Mouse (Mus musculus): ENCODE measurements around the gene Arpc5.
A peak's percentile ranks its signal among the peaks of the same experiment; 100 is the strongest.
"Not testable (repeated sequence)": the region's sequence is repeated elsewhere in the genome, so short reads cannot be mapped to it uniquely, and the experiment has no call there.

The Arpc5 gene

DNA sequence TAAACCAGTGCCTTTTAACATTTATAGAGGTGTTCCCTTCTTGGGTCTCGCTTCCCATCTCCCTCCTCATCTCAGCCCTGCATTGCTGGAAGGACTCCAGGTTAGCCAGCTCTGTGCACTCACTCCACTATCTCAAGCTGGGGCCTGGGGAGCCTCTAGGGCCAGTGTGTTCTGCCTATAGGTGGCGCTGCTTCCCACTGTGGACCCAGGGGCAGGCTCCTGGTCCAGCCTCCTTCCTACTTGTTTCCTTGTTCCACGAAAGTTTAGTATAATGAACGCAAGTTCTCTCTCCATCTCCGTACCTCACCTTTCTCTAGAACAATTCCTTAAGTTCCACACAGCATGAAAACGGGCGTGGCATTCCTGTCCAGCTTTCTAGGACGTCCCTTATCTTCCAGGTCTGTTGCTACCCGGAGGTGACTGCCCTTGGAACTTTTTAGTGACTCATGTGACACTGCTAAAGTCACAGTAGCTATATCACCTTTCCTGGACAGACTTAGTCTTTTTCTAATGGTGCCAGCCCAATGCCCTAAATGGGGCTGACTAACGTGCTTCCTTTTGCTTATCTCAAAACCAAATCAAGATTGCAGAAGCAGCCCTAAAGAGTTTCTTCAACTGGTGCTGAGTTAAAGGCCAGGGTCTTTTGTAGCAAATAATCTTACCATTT, 12.9 kb downstream of the Arpc5 start:
- DNase-seq (ENCODE audit: low spot score in 2 of 2): peak; percentile 16 to 35

DNA sequence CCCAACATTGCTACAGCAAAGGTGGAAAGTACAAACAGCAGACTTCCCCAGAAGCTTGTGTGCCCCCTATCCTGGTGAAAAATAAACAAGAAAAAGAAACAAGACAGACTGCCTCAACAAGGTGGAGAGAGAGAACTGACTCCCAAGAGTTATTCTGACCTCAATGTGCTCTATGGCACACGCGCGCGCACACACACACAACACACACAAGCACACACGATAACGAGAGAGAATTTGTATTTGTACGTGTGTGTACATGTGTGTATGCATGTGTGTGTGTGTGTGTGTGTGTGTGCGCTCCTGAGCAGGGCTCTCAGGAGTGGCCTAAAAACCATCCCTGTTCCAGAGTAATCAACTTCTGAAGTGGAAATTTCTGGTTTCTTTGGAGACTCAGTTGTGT, 18.3 kb downstream of the Arpc5 start:
- DNase-seq (ENCODE audit: low spot score in 2 of 2): no peak

DNA sequence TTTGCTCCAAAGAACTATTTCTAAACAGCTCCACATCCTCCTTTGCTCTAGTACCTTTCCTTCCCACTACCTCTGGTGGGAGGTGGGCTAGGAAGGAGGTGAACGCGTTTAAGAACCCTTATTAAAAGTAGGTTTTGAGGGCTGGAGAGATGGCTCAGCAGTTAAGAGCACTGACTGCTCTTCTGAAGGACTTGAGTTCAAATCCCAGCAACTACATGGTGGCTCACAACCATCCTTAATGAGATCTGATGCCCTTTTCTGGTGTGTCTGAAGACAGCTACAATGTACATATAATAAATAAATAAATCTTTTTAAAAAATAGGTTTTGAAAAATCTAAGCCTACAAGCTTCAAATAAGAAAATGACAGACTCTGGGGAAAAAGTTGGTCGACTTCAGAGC, 19.1 kb downstream of the Arpc5 start:
- DNase-seq (ENCODE audit: low spot score in 2 of 2): not testable (repeated sequence)

DNA sequence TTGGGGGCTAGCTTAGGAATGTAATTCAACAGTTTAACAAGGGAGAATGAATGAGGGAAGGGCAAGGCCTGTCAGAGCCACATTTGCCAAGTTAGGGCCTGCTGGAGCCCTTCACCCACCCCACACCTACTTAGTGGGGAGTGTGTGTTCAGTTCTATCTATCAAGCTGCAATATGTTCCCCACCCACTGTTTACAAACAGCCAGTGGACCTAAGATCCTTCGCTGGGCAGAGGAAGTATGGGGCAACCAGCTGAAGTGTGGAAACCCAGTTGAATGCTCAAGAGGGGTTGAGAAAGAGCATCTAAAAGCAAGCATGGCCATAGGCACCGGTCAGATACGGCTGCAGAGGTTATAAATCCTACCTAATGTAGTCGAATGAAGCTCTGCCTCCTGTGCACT, 20.6 kb downstream of the Arpc5 start:
- no peak for DNase-seq (ENCODE audit: low spot score in 2 of 2)

DNA sequence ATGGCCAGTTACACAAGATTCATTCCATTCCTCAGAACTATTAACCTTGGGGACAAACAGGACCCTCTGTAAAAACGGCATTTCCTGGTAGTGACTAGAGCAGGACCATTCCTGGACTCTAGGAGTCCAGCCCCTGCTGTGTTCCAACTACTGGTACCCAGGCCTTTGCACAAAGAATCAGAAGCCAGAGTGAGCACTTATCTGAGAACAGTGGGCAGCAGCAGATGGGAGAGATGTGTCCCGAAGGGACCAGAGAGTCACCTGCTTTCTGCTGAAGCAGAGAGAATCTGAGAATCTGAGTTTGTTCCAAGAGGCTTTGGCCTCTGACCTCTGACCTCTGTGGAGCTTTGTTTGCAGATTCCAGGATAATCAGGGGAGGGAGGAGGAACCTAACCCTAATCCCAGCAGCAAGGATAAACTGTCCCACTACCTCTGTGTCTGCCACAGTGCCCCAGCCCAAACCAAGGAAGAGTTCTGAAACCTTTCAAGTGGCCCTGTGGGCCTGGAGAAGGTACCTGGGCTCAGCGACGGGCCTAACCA, 21.8 kb downstream of the Arpc5 start:
- DNase-seq (ENCODE audit: low spot score in 2 of 2): no peak

DNA sequence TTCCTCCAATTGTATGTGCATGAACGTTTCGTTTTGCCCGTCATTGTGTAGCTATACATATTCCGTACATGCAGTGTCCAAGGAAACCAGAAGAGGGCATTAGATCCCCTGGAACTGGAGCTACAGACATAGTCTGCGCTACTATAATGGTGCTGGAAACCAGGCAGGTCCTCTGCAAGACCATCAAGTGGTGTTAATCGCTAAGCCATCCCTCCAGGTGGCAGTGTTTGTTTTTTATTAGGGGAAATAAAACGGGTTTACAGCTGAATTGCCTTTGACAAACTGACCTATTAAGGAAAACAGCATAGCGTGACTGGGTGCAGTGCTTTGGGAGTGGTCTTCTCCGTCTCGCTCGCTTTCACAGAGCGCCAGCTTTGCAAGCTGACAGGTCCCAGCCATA, 23.9 kb downstream of the Arpc5 start:
- no peak for DNase-seq (ENCODE audit: low spot score in 2 of 2)

DNA sequence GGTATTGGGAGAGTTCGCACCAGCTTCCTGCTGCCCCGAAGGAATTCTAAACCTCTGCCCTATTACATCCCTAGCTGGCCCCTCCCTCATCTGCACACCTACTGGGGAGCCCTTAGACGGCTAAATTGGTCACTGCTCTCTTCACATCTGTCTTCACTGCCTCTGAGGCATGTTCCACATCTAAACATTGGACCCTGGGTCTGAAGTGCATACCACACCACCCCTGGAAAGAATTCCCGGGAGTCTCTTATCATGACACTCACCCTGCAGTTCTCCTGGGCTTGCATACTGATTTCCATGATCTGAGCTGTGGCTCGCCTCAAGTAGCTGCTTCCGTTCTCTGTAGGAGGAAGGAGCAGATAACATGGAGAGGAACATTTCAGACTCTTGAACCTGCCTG, 24.5 kb downstream of the Arpc5 start:
- no peak for DNase-seq (ENCODE audit: low spot score in 2 of 2)

DNA sequence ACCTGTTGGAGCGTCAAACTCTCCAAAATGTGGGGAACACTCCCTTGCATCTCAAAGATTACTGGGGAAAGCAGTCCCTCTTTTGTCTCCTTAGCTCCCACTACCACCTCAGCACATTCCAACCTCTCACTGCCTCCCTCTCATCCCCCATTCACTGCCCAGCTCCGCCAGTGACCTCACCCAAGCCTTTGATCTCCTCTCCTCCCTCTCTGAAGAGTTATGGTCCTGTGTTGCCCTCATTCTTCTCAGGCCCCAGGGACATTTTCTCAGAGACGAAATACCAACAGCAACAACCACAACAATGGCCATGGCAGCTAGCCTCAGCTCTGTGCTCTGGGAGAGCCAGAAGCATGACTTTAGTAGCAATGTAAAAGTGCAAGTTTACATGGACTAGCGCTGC, 24.9 kb downstream of the Arpc5 start:
- DNase-seq (ENCODE audit: low spot score in 2 of 2): no peak

DNA sequence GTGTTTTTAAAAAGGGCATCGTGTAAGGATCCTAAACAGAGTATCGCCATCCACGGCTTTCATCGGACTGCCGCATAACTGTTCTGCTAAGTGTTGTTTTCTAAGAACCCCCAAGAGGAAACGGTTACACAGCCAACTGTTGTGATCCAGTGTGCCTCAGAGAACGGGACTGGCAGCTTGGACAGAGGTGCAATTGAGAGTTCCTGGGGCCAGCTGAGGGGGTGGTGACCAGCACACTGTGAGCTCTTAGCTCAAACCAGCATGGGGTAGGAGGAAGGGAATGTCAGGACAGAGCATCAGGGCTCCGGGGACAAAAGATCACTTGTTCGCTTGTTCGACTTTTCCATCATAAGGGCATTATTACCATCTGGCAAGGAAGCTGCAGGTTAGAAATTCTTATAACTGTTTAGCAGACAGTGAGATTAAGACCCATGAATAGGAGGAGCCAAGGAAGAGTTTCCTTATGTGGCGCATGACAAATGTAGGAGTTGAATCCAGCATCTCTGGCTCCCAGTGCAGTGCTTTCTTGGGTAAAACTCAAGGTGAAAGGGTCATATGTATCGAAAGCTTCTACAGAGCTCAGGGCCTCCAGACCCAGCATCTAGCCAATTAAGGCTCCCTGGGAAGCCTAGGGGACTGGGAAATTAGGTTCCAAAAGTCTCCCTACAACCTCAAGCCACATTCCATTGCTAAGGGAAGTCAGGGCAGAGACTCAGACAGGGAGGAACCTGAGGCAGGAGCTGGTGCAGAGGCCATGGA, 26.6 kb downstream of the Arpc5 start:
- no peak for DNase-seq (ENCODE audit: low spot score in 2 of 2)

DNA sequence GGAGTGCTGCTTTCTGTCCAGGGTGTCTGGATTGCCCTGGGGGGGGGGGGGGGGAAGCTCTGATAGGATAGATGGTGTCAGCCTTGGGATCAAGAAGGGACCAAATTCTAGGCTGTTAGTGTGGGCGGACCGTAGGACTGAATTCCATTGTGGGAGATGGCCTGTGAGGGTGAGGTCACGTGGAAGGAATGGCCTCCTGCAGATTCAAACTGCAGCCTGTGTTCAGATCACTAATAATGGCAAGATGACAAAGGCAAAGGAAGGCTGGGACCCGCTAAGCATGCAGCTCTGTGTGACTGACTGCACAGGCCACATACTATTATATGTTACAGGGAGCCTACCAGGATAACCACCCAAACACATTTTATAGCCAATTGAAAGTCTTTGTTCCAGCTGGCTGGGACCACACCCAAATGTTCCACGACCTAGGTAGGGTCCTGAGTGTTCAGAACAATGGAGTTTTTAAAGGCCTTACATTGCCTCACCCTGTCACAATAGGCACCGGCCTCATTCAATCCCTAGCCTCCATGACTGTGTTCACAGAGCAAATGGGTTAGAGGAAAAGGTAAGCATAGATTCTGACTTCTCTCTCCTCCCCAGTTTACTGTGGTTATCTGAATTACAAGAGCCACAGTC, 27.3 kb downstream of the Arpc5 start:
- DNase-seq (ENCODE audit: low spot score in 2 of 2): no peak

DNA sequence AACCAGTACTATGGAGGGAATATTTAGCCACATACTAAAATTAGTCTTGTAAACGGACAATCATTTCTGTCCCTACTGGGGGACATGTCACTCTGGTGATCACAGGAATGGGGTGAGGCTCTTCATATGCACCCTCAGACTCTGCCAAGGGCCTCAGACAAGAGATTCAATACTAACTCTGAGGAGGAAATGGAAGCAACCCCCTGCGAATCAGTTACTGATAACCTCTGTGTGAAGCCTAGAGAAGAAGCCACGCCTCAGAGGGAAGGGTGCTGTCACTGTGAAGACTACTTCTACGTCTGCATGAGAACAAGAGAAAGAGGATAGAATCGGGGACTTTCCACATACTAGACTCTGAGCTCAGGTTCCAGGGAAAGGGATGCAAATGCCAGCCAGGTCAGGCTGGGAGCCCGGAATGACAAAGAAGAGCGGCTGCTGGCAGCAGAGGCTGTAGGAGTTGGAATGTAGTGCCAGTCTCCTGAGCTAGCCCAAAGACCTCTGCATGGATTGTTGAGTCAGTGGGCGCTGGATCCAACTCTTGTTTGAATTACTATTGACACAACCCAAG, 29.4 kb downstream of the Arpc5 start:
- no peak for DNase-seq (ENCODE audit: low spot score in 2 of 2)

DNA sequence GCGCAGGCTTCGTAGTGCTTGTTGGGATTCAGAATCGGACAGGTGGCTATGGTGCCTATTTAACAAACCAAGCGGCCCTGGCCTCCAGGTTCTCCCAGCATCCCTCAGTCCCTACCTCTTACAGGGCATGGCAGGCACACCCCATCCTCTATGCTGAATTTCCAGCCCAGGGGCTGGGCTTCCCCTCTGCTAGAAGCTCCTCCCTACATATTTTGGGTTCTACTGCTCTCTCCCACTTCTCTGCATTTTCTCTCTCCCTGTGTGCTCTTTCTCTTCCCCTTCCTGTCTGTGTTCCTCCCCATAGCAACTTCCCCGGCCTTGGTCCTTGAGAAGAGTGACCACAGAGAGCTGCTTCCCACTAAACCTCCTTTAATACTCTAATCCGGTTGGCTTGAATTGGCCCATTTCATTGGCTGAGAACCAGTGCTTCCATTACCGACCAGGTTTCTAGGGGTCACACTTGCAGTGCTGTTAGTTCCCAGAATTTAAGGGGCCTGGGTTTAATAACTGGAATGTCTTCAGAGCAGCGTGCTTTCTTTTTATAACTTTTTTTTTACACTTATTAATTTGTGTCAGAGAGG, 30.4 kb downstream of the Arpc5 start:
- DNase-seq (ENCODE audit: low spot score in 2 of 2): no peak

DNA sequence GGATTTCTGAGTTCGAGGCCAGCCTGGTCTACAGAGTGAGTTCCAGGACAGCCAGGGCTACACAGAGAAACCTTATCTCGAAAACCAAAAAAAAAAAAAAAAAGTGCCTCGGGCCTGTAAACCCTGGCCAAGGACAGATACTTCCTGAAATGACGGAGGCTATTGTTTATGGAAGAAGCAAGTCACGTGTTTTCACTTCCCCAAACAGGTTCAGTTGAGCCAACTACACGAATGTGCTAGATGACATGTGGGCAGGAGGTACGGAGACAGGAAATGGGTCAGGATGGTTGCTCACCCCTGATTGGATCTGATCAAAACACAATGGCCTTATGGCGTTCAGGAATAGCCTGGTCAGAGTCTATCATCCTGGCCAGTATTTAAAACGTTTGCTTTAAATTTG, 31.8 kb downstream of the Arpc5 start:
- DNase-seq (ENCODE audit: low spot score in 2 of 2): no peak

DNA sequence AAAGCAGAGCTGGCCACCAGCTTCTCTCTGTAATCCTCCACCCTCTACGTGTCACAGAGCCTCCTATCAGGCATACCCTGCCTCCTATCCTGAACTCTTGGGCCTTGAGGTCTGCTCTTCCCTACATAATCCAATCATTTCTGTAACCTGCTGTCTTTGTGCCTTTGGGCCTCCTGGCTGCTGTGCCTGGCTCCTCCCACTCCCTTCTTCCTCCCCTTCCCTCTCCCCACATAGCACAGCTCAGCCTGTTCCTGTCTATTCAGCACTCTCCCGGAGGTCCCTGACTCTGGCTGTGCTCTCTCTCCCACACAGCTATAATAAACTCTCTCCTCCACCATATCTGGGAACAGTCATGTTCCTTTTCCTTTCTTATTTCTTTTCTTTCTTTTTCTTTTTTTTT, 33.6 kb downstream of the Arpc5 start, which contains the start of gene Ncf2:
Gene Ncf2, plus strand, starts transcription at position 298 of the 400 bp plus-strand sequence.
- DNase-seq (ENCODE audit: low spot score in 2 of 2): no peak

DNA sequence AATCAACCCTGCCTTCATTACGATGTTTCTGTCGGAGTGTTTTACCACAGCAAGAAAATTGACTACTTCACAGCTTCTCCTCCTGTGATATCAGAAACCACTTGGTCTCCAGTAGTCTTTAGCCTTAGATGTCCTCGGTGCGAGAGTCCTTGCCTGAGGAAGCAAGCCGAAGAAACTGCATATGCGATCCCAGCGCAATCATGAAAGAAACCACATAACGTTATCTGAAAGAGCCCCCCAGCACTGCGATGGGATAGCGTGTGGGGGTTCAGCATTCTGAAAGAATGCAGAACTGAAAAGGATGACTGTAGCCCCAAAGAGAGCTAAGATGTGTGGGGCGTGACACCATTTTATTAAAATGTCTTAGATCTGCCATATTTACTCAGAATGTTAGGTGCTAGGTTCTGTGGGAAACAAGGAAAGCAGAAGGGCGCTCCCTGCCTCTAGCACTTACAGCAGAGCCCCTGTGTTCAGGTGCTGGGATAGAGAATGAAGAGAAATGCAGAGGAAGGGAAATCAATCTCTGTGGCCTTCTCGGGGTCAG, 34.4 kb downstream of the Arpc5 start:
- no peak for DNase-seq (ENCODE audit: low spot score in 2 of 2)

DNA sequence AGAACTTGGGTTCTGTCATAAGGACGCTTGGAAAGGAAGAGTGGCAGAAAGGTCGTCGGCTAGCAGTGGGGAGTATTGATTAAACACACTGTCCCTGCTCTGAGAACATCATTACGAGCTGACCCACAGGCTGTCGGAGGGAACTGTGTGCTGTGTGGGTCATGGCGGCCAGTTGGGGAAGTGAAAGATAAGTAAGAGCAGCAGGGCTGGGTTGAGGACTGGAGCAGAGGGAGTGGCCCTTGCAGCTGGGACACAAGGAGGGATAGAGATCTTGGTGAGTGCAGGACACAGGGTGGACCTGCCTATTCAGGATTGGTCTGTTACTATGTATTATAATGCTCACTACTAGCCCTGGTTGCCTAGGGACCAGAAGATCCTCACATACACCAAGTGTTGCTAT, 38.6 kb downstream of the Arpc5 start:
- no peak for DNase-seq (ENCODE audit: low spot score in 2 of 2)

DNA sequence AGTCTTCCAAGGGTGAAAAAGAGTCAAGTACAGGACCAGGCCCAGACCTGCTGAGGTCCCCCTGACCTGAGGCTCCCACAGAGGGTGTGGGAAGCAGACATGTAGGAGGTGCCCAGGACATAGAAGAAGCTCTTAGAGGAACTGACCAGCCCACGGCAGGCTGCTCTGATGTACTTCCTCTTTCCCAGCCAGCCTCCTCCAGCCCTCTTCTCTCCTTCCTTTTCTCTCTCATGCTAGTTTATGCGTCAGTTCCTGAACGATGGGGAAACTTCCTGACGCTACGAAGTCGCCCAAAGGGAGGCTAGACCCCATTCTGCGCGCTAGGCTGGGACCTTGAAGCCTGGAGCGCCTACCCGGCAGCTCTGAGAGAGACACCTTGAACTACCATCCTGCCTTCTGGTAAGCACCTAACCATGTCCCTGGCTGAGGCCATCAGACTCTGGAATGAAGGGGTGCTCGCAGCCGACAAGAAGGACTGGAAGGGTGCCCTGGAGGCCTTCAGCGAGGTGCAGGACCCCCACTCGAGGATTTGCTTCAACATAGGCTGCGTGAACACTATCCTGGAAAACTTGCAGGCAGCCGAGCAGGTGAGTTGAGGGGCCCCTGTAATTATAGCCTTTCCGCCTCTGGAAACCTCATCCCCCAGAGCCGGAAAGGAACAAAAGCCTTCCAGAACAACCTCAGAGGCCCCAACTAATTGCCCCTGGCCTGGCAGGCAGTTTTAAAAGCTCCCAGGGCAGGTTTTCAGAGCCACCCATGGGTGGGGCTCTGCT, 41.5 kb downstream of the Arpc5 start:
- DNase-seq (ENCODE audit: low spot score in 2 of 2): no peak

DNA sequence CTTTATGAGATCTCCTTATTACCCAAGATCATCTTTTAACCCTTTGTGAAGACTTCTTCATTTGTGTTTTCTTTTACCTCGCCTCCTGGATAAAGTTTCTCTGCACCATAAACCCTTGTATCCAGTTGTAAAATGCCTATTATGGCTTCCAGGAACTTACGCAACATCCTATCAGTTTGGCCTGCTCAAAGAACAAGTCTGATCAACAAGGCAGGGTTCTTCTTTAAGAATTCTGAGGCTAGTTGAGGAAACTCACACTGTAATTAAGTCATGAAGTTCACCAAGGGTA, 42.0 kb downstream of the Arpc5 start:
- DNase-seq (ENCODE audit: low spot score in 2 of 2): no peak

DNA sequence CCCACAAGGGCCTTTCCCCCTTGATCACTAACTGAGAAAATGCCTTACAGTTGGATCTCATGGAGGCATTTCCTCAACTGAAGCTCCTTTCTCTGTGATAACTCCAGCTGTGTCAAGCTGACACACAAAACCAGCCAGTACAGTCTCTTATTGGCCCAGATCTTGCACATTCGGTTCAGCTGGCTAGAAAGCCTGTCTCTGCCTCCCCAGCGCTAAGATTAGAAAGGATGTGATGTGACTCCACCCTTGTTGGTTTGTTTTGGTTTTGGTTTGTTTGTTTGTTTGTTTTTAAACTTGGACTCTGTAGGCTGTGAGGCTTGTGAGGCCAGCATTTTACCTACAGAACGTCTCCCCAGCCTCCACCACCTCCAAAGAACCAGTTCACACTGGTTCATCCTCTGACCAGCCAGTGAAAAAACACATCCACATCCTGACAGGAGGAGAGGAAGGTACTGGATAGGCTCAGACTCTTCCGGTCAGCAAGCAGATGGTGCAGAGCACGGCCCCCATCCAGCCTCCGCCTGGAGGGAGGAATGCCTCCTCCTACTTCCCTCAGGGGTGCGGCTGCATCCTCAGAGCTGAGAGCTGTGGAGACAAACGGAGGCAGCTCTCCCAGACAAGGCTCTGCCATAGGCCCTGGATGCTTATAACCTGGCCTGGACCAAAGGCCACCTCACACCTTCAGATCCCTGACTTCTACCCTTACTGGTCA, 43.4 kb downstream of the Arpc5 start:
- DNase-seq (ENCODE audit: low spot score in 2 of 2): no peak

All from urinary bladder, adult 18-20 months (tissue).